Mouse (Mus musculus) hematopoietic stem cell, adult 5-6 weeks (primary cell): ENCODE data around the gene Rtf1. TPM values are rescaled to one million over a fixed set of nuclear protein-coding genes. Genes with fewer than 3 reads are reported as not detected.
A peak's percentile ranks its signal among the peaks of the same experiment; 100 is the strongest.
"Not testable (repeated sequence)": the region's sequence is repeated elsewhere in the genome, so short reads cannot be mapped to it uniquely, and the experiment has no call there.

ENCODE experiments used
- ATAC-seq, 2 experiments: fragments of 125-278 bp in 1 of 2; replicated peaks in 1 of 2; 2 replicates each; pipeline ENCODE4 v1.8.0; 2016 to 2017; ENCODE audit warnings: inconsistent platforms in 2 of 2, mild to moderate bottlenecking in 2 of 2, moderate number of reproducible peaks in 2 of 2, low read depth in 1 of 2, moderate TSS enrichment in 1 of 2; ENCODE audit not compliant: low FRiP score in 2 of 2, poor library complexity in 2 of 2, severe bottlenecking in 2 of 2, insufficient read depth in 1 of 2, low TSS enrichment in 1 of 2
- total RNA-seq: library from RNA; stranded (forward); fragments of 172-1452, 232-1000 nt; gene quantifications from 2 replicates; pipeline ENCODE4 v1.2.3, GENCODE M21; 2017

Gene Rtf1
- total RNA-seq, 1 experiment from 2014 or later, result 44.5 TPM

DNA sequence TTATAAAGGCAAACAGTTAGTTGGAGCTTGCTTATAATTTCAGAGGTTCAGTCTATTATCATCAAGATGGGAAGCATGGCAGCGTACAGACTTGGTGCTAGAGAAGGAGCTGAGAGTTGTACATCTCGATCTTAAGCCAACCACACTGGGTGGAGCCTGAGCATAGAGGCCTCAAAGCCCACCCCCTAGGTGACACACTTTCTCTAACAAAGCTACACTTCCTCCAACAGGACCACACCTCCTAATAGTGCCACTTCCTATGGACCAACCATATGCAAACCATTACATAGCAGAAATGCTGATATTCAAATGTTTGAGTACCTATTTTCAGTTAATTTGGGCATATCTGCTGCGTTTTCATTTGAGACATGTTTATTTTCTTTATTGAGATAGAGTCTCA, 35.1 kb downstream of the Rtf1 start:
- no peak for ATAC-seq

DNA sequence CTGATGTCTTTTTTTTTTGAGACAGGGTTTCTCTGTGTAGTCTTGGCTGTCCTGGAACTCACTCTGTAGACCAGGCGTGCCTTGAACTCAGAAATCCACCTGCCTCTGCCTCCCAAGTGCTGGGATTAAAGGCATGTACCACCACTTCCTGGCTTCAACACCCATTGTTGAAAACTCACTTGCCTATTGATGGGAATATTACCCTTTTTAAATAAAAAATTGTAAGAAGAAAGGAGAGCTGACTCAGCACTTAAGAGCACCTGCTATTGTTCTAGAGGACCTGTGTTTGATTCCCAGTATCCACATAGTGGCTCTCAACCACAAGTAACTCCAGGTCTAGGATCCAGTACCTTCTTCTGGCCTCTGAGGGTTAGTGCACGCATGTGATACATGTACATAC, 41.0 kb downstream of the Rtf1 start:
- ATAC-seq, result not testable (repeated sequence)

DNA sequence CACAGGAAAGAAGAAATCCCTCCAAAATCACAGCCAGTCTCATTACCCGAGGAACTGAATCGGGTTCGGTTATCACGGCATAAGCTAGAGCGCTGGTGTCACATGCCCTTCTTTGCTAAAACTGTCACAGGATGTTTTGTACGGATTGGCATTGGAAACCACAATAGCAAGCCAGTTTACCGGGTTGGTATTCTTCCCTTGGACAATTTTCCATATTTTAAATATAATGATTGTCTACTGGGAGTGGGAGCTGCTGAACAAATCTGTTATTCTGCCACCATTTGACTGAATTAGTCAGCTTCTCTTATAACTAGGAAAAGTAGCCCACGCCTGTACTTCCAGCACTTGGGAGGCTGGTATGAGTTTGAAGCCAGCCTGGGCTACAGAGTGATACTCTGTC, 46.2 kb downstream of the Rtf1 start:
- no peak for ATAC-seq

DNA sequence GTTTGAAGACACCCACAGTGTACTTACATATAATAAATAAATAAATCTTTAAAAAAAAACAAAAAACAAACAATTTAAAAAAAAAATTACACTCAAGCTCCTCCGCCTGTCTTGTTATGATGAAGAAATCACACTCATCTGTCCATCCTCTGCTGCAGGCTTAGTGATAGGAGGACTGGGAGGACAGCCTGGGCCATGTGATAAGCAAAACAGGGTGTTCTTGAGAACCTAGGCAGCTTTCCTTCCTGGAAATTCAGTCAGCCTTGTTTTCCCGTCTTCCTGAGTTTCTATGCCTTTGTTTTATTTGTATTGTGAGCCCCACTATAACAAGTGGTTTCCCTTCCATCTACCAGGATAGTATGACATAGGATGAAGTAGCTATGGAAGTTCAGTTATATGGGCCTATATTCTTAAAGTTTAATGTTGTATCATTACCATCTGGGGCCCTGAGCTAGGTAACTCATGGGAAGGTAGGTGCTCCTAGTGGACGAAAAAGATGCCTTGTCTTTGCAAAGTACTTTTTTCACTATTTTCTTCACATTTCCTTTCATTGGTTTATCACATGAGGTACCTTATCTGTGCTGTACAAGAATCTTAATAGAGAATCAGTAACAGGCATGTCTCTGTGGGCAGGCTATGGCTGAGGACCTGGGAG, 53.0 kb downstream of the Rtf1 start:
- no peak for ATAC-seq

DNA sequence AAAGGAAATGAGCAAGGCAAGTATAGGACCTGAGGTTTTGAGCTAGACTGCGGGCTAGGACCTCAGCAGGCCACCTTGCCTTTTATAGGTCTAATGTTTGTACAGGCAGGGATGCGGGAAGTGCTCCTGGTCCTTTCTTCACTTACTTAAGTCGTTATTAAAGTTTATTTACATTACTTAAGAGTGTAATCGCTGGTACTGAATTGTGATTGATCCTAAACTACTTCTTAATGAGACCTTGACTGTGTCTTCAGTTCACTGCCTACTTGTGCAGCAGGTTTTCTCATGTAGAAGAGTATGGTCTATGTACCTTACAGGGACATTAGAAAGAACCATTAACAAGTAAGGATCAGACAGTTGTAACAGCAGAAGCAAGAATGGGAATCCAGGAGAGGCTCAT, 55.9 kb downstream of the Rtf1 start:
- ATAC-seq, result no peak

DNA sequence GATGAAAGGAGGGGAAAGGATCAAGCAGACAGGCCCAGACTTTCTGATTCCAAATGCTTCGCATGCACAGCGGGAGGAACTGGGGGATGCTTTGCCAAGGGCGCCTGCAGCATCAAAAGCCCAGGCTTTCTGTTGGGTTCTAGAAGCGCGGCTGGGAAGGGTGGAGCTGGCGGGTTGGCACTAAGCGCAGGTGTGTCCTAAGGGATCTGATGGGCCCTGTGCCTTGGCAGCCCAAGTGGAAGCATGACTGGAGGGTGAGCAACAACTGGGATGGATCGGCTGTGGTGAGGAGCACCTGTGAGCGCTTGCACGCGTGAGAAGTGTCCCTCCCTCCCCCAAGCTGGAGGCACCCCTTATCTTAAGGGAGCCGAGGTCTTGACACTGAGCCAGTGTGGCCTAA, 62.3 kb downstream of the Rtf1 start:
- ATAC-seq, result no peak

DNA sequence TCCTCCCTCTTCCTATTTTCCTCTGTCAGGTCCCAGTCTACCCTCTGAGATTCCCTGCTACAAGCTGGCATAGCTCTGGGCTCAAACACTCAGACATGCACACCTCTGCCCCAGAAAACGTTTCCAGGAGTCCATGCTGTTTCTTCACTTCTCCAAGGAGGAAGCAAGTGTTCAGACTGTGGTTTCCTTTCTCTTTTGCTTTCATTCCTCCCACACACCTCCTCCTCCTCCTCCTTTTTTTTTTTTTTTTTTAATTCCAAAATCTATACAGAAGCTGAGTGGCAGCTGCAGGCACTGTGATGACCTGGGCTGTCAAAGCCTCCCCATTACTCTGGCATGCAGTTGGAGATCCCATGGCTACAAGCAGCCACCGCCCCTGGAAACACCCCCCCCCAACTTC, 65.7 kb downstream of the Rtf1 start:
- 0 out of 4 replicates have a peak, but pooled peaks of 1 of the 2 experiments have one; percentile 8 for ATAC-seq

DNA sequence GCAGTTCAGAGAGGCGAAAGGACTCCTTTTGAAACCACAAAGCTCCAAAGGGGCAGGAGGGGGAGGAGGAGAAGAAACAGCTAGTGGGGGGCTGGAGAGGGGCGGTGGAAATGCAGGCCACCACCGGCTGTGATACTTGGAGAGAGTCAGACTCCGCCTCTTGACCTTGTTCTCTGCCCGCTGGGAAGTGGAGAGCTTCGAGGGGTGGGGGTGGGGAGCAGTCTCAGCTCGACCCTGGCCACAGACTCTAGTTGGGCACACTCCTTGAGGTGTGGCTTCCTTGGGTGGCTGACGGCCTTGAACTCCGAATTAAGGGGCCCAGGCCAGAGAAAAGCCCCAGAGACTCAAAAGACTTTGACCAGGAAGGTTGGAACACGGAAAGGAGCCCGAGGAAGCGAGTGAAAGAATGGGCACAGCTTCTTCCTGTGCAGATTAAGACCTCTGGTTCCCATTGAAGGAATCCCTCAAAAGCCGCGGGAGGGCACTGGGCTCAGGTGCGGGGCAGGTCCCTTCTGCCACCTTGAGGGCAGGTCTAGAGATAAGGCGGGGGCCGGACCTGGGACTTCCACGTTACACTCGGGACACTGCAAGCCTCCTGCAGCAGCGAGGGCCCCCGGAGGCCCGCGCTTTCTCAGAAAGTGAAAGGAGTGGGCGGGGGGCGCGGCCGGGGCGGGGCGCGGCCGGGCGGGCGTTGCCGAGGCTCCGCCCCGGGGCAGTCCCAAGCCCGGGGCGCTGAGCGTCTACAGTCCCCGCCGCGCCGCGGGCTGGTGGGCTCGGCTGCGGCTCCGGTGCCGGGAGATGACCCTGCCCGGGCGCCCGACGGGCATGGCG, 66.9 kb downstream of the Rtf1 start, which contains the start of gene Itpka:
Gene Itpka, plus strand, starts transcription at position 757 of the 831 bp plus-strand sequence.
- peak; percentile 30 to 50; a peak in 3 of 4 replicates for ATAC-seq

DNA sequence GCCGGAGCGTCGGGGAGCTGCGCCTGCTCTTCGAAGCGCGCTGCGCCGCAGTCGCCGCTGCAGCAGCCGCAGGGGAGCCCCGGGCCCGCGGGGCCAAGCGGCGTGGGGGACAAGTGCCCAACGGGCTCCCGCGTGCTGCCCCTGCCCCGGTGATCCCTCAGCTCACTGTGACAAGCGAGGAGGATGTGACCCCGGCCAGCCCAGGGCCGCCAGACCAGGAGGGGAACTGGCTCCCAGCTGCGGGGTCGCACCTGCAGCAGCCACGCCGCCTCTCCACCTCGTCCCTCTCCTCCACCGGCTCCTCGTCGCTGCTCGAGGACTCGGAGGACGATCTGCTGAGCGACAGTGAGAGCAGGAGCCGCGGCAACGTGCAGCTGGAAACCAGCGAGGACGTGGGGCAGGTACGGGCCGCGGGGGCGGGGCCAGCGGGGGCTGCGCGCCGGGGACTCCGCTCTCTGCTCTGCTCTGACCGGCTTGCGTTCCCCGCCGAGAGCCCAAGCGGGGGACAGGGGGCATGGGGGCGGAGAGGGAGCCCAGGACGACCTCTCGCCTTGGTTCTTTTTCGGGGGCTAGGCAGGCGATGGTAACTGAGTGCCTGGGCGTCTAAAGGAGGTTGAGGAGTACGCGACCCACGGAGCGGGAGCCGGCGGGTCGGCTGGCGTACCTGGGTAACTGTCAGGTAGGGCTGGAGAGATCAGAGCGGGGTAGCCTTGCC, 67.8 kb downstream of the Rtf1 start:
- ATAC-seq, result 0 out of 4 replicates have a peak, but pooled peaks of 1 of the 2 experiments have one; percentile 1

DNA sequence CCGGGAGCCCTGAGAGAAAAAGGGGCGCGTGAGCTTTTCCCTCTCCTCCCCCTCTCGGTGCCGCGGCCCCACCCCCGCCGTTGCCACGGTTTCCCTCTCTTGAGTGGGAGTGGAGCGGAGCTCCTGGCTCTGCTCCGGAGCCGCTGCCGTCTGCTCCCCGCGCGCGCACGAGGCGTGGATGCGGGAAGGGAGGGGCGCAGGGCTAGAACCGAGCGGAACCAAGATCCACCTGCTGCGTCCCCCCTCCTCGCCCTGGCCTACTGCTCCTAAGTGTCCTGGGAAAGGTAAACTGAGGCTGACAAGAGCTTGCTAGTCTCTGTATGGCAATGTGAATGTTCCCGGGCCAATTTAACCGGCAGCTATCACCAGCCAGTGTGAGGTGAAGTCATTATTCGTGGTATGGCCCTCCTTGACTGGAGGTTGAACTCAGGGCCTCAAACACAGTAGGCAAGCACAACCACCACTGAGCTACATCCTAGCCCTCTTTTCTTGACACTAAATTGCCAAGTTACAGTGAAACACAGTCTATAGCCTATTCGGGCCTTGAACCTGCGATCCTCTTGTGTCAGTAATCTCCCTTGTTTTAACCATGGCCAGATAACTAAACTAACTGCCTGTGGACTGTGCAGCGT, 68.4 kb downstream of the Rtf1 start:
- no peak for ATAC-seq

DNA sequence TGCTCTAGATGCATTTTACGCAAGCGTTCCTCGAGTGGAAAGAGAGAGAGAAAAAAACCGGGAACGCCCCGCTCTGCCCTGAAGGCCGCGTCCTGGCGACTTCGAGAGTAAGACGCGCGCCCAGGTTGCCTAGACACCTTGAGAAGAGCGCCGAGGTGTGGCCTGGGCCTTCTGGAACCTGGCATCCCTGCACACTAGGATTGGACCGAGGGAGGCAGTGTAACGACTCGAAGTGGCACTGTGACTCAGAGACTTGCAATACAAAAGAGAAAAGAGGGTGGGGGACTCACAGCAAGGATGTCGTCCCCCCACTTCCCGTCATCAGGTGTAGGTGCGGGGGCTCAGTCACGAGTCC, 68.9 kb downstream of the Rtf1 start:
- no peak for ATAC-seq

DNA sequence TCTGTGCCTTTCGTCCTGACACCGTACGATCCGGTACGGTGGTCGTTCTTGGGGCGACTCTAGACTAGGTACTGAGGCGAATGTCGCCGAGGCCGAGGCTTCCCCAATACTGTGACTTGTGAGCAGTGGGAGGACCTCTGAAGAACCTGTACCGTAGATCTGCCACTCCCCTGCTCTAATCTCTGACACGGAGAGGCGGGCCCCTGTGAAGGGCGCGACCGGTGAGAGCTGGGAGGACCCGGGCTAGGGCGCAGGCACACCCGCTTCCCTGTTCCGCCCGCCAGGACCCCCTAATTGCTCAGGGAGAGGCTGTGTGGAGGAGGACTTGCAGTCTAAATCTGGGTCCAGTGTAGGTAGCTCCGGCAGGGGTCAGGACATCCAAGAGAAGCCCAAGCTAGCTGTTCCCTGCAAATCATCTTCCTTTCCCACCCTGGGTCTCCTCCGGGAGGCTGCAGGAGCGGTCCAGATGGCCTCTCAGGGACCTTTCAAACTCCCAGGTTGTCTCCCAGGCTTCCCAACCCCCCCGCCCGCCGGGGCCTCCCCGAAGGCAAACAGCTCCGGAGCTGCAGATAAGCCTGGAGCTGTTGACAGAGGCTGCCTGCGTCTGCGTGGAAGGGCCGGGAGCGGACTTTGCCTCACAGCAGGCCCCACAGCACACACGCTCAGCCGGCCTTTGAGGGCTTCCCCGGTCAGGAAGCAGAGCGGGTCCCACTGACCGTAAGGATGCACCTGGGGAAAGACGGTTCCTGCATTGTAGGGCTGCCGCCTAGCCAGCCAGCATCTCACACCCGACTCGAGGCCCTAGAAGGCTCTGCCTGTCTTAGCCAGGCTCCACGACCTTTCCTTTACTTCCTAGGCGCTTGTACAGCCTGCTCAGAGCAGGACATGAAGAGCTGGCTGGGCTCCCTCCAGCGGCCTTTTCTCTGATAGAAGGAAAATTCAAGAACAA, 69.6 kb downstream of the Rtf1 start:
- no peak for ATAC-seq

DNA sequence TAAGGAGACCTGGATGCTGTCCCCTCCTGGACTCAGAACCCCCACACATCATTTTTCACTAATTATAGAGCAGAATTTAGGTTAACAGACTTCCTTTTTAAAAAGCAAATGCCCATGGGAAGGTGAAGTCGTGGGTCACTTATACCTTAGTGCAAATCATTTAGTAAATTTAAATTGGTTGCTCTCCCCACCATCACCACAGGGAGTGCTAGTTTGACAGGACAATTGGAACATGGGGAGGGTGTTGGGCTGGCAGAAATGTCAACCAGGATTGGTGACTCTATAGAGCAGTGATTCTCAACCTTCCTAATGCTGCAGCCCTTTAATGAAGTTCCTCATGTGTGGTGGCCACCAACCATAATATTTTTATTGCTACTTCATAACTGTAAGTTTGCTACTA, 70.4 kb downstream of the Rtf1 start:
- ATAC-seq, result peak in 1 of 2 experiments; percentile 43; a peak in 1 of 4 replicates

DNA sequence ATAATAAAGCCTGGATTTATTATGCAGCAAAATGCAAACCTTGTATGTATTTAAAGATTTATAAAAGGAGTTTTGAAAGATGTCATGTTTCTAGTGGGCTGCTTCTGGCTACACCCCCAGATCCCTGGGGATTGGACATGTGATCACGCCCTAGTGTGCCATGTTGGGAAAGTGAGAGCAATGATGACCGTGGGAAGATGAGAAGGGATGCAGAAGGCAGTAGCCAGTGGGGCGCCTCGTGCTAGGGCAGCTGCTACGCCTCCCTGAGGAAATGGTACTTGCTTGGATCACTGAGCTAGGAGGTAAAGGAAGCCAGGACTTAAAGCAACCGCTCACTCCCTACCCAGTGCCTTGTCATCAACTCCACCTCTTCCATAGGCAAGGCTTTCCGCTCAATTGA, 72.7 kb downstream of the Rtf1 start:
- no peak for ATAC-seq

DNA sequence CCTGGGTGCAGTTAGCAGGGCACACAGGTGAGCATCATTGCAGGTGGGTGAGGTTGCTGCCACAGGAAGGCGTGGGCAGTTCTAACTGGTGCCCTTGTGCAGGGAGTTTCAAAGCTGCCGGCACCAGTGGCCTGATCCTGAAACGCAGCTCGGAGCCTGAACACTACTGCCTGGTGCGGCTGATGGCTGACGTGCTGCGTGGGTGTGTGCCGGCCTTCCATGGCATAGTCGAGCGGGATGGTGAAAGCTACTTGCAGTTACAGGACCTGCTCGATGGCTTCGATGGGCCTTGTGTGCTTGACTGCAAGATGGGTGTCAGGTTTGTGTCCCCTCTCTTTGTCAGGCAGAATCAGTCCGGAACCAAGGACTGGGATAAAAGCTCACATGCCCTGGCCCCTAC, 74.4 kb downstream of the Rtf1 start:
- ATAC-seq, result no peak

DNA sequence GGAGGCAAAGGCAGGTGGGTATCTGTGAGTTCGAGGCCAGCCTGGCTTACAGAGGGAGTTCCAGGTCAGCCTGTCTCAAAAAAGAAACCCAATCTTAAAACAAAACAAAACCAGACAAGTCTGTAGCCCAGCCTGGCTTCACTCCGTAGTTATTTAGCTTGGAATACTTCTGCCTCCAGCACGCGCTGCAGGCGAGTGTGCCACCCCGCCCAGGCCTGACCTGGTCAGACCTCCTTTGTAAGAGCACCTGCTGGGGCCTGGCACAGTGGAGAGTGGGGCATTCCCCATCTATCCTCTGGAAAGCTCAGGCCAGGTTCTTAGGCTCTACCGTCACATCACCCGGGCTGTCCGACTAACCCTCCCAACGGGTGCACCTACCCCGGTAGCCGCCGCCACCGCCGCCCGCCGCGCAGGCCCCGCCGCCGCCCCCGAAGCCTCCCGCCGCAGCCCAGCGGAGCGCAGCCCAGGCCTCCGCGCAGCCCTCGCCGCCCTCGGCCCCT, 82.8 kb downstream of the Rtf1 start:
- no peak for ATAC-seq
